In genomic region chr1:39515303-39515991, GRCm38 (mm10) we compare ENCODE assay signal across 13 mouse cellular contexts. TPM values are rescaled to one million over a fixed set of nuclear protein-coding genes. Genes with fewer than 3 reads are reported as not detected.
A peak's percentile ranks its signal among the peaks of the same experiment; 100 is the strongest.
DNase-seq lines count a peak whose midpoint lies in the region; ATAC-seq and TF ChIP-seq lines count a peak whose summit lies in the region.
"Had no signal": no experiment of that assay in that cellular context is flagged by ENCODE, and none has a peak within 500 bp of the region (broad histone marks: within the 10 kb centered on the region; RNA-seq: fewer than 3 reads in every experiment).

No protein-coding gene starts in this region.

- no peaks in the 10 kb centered on the region for H3K9me3 ChIP-seq in intestine, postnatal 0 days (ENCODE audit: control insufficient read depth)
- 0 out of 2 replicates have a peak, but pooled peaks cover 5% of the 10 kb centered on the region for H3K9me3 ChIP-seq in midbrain, embryonic 10.5 days (replicated peaks)

- H3K36me3 ChIP-seq in intestine, postnatal 0 days (ENCODE audit: control insufficient read depth, insufficient read depth), result no peaks in the 10 kb centered on the region
- H3K36me3 ChIP-seq in midbrain, embryonic 10.5 days, result no peaks in the 10 kb centered on the region

- intact Hi-C loops in left cerebral cortex, postnatal 4 days (cut with DNase I), result no loop called here

- TF ChIP-seq POLR2A in cerebellum, adult 2 months (IDR thresholded peaks at IDR 0.05; ENCODE audit: borderline replicate concordance, insufficient read depth, low read length), result peak; percentile 41; the same call in 1 of the 2 replicates

- H3K27me3 ChIP-seq in cerebellum, adult 2 months (ENCODE audit: control insufficient read depth, insufficient read depth, low read length), result no peaks in the 10 kb centered on the region
- no peaks in the 10 kb centered on the region for H3K27me3 ChIP-seq in intestine, postnatal 0 days (replicated peaks; ENCODE audit: control insufficient read depth, insufficient read depth, low read length)
- H3K27me3 ChIP-seq in midbrain, embryonic 10.5 days (ENCODE audit: low read depth, poor library complexity, severe bottlenecking), result no peaks in the 10 kb centered on the region
- H3K27me3 ChIP-seq: CH12.LX had no signal

- H3K4me2 ChIP-seq in intestine, postnatal 0 days (replicated peaks; ENCODE audit: low read depth), result peak overlapping the region; percentile 30; the same call in 1 of the 2 replicates

- peaks cover 18% of the 10 kb centered on the region for H3K4me1 ChIP-seq in cerebellum, adult 2 months (ENCODE audit: control insufficient read depth, insufficient read depth, low read length)
- no peaks in the 10 kb centered on the region for H3K4me1 ChIP-seq in intestine, postnatal 0 days (replicated peaks; ENCODE audit: control insufficient read depth, insufficient read depth, low read length)
- H3K4me1 ChIP-seq in midbrain, embryonic 10.5 days, result no peaks in the 10 kb centered on the region

- H3K4me3 ChIP-seq in cerebellum, adult 2 months (replicated peaks; ENCODE audit: insufficient read depth, low read depth, low read length), result no peak overlapping the region
- H3K4me3 ChIP-seq in intestine, postnatal 0 days (ENCODE audit: low read depth, low read length), result no peak overlapping the region
- H3K4me3 ChIP-seq in midbrain, embryonic 10.5 days, result no peak overlapping the region
- H3K4me3 ChIP-seq: left cerebral cortex, adult 2 months had no signal

- 18% methylated on average over 10 of the region's 10 CpGs for WGBS in cerebellum, adult 2 months
- WGBS in intestine, postnatal 0 days, result 60% methylated on average over 10 of the region's 10 CpGs
- 87% methylated on average over 10 of the region's 10 CpGs for WGBS in midbrain, embryonic 10.5 days

- TF ChIP-seq CTCF in cerebellum, adult 2 months (IDR thresholded peaks at IDR 0.05; ENCODE audit: borderline replicate concordance, insufficient read depth, low read depth, low read length), result no peak
- TF ChIP-seq CTCF in intestine, postnatal 0 days (IDR thresholded peaks at IDR 0.05; ENCODE audit: low read depth), result no peak

- peak; percentile 74 for ATAC-seq in intestine, postnatal 0 days

- no peak overlapping the region for H3K9ac ChIP-seq in intestine, postnatal 0 days (ENCODE audit: low read depth, low read length)

- peak; percentile 29 for DNase-seq in left cerebral cortex, postnatal 4 days
- no peak for DNase-seq in left cerebral cortex, adult 8-10 months (ENCODE audit: low spot score in 2 of 2)
- DNase-seq in cerebellum, adult 2 months, result peak; percentile 77 to 86
- peak; percentile 78 to 82 for DNase-seq in cerebellum, postnatal 25 days
- no peak for DNase-seq in urinary bladder, postnatal 4 days (ENCODE audit: low spot score in 2 of 2)
- no peak for DNase-seq in midbrain, embryonic 10.5 days (ENCODE audit: low spot score)
- DNase-seq: kidney, adult 18-20 months; kidney, postnatal 4 days; lung, adult 18-20 months; thymus, postnatal 36 days had no signal

- peak overlapping the region; percentile 74 for H3K27ac ChIP-seq in cerebellum, adult 2 months (ENCODE audit: insufficient read depth, low read length)
- no peak overlapping the region for H3K27ac ChIP-seq in intestine, postnatal 0 days (ENCODE audit: low read depth, low read length)
- no peak overlapping the region for H3K27ac ChIP-seq in midbrain, embryonic 10.5 days (replicated peaks)
- H3K27ac ChIP-seq: left cerebral cortex, adult 2 months had no signal

RNA-seq across cellular contexts. Expression of gene Cnot11, which starts 19.3 kb away (rescaled TPM):
- 10 to 100 TPM; 21.6 to 23.6 TPM for total RNA-seq in left cerebral cortex, postnatal 4 days (2021)
- 10 to 100 TPM; 23.5 to 28.0 (median 25.1) TPM for total RNA-seq in left cerebral cortex, adult 8-10 months (2022)
- 21.0 and 23.1 TPM in 2 replicates for polyA plus RNA-seq in cerebellum, adult 2 months (2012; rRNA removed)
- 13.5 and 14.7 TPM in 2 replicates for polyA plus RNA-seq in intestine, postnatal 0 days (2015; fragmentation: Nextera tagmentation; extraction: Ambion mirVana)
- polyA plus RNA-seq in midbrain, embryonic 10.5 days (2016; fragmentation: Nextera tagmentation; extraction: Ambion mirVana), result 18.8 and 20.9 TPM in 2 replicates

RNA-seq across cellular contexts. Expression of gene Tbc1d8, which starts 36.9 kb away (rescaled TPM):
- 10 to 100 TPM; 21.0 to 21.1 TPM for total RNA-seq in left cerebral cortex, postnatal 4 days (2021)
- total RNA-seq in left cerebral cortex, adult 8-10 months (2022), result 10 to 100 TPM; 28.5 to 32.2 (median 29.6) TPM
- polyA plus RNA-seq in cerebellum, adult 2 months (2012; rRNA removed), result 29.2 and 34.0 TPM in 2 replicates
- 4.2 and 4.7 TPM in 2 replicates for polyA plus RNA-seq in intestine, postnatal 0 days (2015; fragmentation: Nextera tagmentation; extraction: Ambion mirVana)
- 5.9 TPM in 2 replicates for polyA plus RNA-seq in midbrain, embryonic 10.5 days (2016; fragmentation: Nextera tagmentation; extraction: Ambion mirVana)

Comparison
In these comparisons a context has a peak if more than half of its experiments do, and no peak if none do; other contexts are left out.
1. DNase-seq: peak in left cerebral cortex, postnatal 4 days (single experiment), cerebellum, adult 2 months (2 of 2) and cerebellum, postnatal 25 days (2 of 2); none in left cerebral cortex, adult 8-10 months (0 of 2), urinary bladder, postnatal 4 days (0 of 2) and midbrain, embryonic 10.5 days (single experiment).